Mouse (Mus musculus) hindbrain, embryonic 15.5 days (tissue): ENCODE measurements at regions not wholly inside any gene's neighbourhood (a gene's known extent, or its start where the extent isn't known, plus 50 kb on each side); places are given as distances from the start of the nearest gene placed in this dataset.

Experiments used
- ATAC-seq: fragments of 200-750 bp; cut with Nextera tagmentation; 2 replicates; pipeline ENCODE4 v1.8.0; 2017; ENCODE audit warnings: low read depth, moderate number of reproducible peaks, moderate TSS enrichment; ENCODE audit not compliant: low FRiP score
- H3K27ac ChIP-seq: fragments of 300-500 bp; sonication (generic); replicated peaks from 2 replicates; pipeline ENCODE4 v1.5.1; 2015; ENCODE audit warnings: mild to moderate bottlenecking, inconsistent platforms
- H3K27me3 ChIP-seq: fragments of 300-500 bp; sonication (generic); 2 replicates; pipeline ENCODE4 v1.6.1; 2015; ENCODE audit warnings: control low read depth, inconsistent platforms
- H3K36me3 ChIP-seq: fragments of 300-500 bp; sonication (generic); 2 replicates; pipeline ENCODE4 v1.6.1; 2015; ENCODE audit warnings: control low read depth, inconsistent platforms
- H3K4me1 ChIP-seq: fragments of 300-500 bp; sonication (generic); replicated peaks from 2 replicates; pipeline ENCODE4 v1.6.1; 2015; ENCODE audit warnings: control low read depth, inconsistent platforms
- H3K4me2 ChIP-seq: fragments of 300-500 bp; sonication (generic); 2 replicates; pipeline ENCODE4 v1.6.1; 2015; ENCODE audit warnings: moderate library complexity, mild to moderate bottlenecking, inconsistent platforms
- H3K4me3 ChIP-seq: fragments of 300-500 bp; sonication (generic); 2 replicates; pipeline ENCODE4 v1.5.1; 2015; ENCODE audit warnings: mild to moderate bottlenecking, inconsistent platforms
- H3K9ac ChIP-seq: fragments of 300-500 bp; sonication (generic); 2 replicates; pipeline ENCODE4 v1.6.1; 2015; ENCODE audit warnings: inconsistent platforms
- H3K9me3 ChIP-seq: fragments of 300-500 bp; sonication (generic); 2 replicates; pipeline ENCODE4 v1.6.1; 2016; ENCODE audit warnings: control low read depth, inconsistent platforms
- WGBS: fragments of 180-500 bp; shearing (Covaris S2); methylation state at CpG from one replicate; pipeline ENCODE4 v1.1.7; 2015; 5-methylcytosine and 5-hydroxymethylcytosine counted together

DNA sequence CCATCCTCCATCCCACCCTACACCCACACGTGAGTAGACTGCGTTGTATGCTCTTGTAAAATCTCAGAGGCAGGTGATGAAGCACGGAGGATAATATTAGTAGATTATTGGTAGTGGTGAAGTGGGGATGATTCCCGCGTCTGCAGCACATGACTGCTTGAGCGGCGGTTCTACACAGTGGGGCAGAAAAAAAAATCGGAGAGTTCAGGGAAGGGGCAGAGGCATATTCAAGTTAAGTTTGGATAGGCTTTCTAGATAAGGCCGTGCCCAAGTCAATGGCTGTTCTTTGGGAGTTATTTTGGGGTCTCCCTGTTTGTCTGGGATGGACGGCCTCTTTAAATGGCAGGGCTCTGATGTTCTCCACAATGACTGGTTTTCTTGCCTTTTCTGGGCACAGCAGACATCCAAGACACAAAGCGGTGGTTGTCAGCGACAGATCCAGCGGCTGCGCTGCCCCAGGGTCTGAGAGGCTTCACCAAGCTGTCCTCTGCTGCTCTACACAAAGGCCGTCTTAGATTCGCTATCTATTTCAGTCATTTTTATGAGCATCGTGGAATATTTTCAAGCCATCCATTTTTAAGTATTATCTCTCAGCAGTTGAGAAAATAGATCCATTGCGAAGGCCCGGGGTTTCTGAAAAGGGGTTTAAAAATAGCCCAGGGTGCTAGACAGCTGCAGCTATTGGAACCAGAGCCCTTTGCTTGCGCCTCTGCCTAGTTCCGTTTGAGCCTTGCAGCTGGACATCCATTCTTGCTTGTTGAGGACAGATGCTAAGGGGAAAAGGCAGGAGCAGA, 284.6 kb downstream of the Gm49356 start:
- ATAC-seq = 0 out of 2 replicates have a peak, but pooled peaks have one; percentile 8
- Histone ChIP-seq H3K27ac (0 out of 2 replicates have a peak overlapping the region, but pooled peaks have one; percentile 52), H3K27me3 (no peaks in the 10 kb centered on the region), H3K4me1 (no peaks in the 10 kb centered on the region), H3K4me2 (no peak overlapping the region), H3K9me3 (no peaks in the 10 kb centered on the region), H3K4me3 (no peak overlapping the region), H3K9ac (no peak overlapping the region), H3K36me3 (no peaks in the 10 kb centered on the region)
- WGBS = 69% methylated on average over 21 of the region's 21 CpGs

DNA sequence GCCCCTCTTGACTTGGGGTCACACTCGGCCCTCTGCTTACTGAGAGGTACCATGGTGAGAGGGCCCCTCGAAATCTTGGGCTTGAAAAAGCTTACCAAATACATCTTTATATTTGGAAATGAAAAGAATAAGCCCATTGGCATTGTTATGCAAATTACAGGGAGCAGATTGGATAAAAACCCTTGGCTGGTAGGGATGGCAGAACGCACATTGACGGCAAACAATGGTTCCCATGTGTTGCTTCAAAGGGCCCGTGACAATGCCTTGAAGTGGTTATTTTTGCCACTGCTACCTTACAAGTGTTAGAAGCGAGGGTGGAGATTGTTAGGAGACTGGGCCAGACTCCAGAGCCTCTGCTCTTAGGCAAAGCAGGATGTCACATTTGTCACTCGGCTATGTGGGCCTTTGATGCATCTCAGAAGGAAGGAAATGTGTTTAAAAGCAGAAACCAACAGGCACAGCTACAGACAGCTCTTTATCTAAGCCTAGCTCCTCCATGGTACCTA, 285.2 kb downstream of the Gm49356 start:
- Histone ChIP-seq H3K4me3 (no peak overlapping the region), H3K9ac (no peak overlapping the region), H3K4me1 (no peaks in the 10 kb centered on the region), H3K36me3 (no peaks in the 10 kb centered on the region), H3K4me2 (no peak overlapping the region), H3K27ac (0 out of 2 replicates have a peak overlapping the region, but pooled peaks have one; percentile 52), H3K27me3 (no peaks in the 10 kb centered on the region), H3K9me3 (no peaks in the 10 kb centered on the region)
- ATAC-seq = no peak
- WGBS = 18% methylated on average over 7 of the region's 7 CpGs

DNA sequence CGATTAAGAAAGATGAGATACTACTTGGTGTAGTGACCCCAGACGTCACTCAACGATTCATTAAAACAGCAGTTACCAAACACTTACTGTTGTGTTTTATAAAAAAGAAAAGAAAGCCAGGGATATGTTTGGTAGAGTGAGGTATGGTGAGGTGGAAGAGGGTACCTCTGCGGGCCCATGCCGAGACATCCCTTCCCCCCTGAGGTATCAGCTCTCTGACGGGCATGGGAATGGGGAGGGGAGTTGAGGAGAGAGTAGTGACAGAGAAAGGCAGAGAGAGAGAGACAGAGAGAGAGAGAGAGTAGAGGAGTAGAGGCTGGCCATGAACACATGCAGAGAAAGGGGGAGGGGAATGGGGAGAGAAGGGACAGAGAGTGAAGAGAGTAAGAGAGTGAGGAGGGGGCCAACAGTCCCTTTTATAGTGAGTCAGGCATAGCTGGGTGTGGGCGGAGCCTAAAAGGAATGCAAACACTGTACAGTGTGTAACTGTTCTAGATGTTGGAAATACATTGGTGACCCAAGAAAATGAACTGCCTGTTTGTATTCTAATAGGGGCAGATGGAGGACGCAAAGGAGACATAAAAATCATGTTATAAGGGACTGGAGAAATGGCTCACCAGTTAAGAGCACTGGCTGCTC, 285.9 kb downstream of the Gm49356 start:
- no peaks in the 10 kb centered on the region for H3K9me3 ChIP-seq
- no peaks in the 10 kb centered on the region for H3K4me1 ChIP-seq
- H3K36me3 ChIP-seq = no peaks in the 10 kb centered on the region
- no peaks in the 10 kb centered on the region for H3K27me3 ChIP-seq
- no peak overlapping the region for H3K9ac ChIP-seq
- H3K4me2 ChIP-seq = no peak overlapping the region
- H3K27ac ChIP-seq = no peak overlapping the region
- WGBS = 73% methylated on average over 8 of the region's 8 CpGs
- no peak overlapping the region for H3K4me3 ChIP-seq
- no peak for ATAC-seq

DNA sequence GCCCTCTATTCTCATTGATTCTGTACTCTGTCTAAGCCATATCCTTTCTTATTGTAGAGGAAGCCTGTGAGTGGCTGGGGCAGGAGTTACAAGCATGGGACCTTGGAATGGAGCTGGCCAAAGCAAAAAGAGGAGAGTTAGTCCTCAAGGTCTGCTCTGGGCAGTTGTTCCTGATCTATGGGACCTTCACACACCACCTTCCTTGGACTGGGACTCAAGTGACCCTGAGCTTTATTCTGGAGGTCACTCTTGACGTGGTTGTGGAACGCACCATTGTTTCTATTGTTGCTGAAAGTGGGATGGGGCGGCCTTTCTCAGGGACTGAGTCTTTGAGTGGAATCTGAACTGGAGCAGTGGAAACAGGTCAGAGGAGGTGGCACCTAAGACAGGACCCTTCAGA, 291.0 kb downstream of the Gm49356 start:
- no peak overlapping the region for H3K27ac ChIP-seq
- no peaks in the 10 kb centered on the region for H3K27me3 ChIP-seq
- H3K4me2 ChIP-seq = no peak overlapping the region
- no peak overlapping the region for H3K4me3 ChIP-seq
- H3K9me3 ChIP-seq = no peaks in the 10 kb centered on the region
- no peaks in the 10 kb centered on the region for H3K4me1 ChIP-seq
- no peak overlapping the region for H3K9ac ChIP-seq
- no peak for ATAC-seq
- no peaks in the 10 kb centered on the region for H3K36me3 ChIP-seq
- 71% methylated on average over 3 of the region's 3 CpGs for WGBS

DNA sequence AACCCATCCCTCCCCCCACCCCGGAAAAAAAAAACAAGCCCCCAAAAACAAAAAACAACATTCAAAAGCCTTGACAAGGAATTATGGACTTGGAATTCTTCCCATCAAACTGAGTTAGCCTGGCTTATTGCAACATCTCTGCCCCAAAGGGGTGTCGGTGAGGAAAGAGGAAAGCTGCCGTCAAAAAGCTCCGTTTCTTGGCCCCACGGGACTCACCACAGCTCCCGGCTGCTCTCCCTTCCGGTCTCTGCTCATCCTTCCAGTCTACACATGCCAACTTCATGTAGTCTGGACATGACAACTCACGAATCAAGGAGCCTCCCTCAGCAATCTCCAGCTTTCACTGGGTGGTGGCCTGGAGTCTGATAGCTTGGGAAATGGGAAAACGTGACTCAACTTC, 295.4 kb downstream of the Gm49356 start:
- no peak for ATAC-seq
- WGBS = 76% methylated on average over 9 of the region's 9 CpGs
- Histone ChIP-seq H3K9ac (no peak overlapping the region), H3K4me2 (no peak overlapping the region), H3K27ac (no peak overlapping the region), H3K36me3 (no peaks in the 10 kb centered on the region), H3K4me3 (no peak overlapping the region), H3K4me1 (0 out of 2 replicates have a peak, but pooled peaks cover 5% of the 10 kb centered on the region), H3K27me3 (no peaks in the 10 kb centered on the region), H3K9me3 (no peaks in the 10 kb centered on the region)

DNA sequence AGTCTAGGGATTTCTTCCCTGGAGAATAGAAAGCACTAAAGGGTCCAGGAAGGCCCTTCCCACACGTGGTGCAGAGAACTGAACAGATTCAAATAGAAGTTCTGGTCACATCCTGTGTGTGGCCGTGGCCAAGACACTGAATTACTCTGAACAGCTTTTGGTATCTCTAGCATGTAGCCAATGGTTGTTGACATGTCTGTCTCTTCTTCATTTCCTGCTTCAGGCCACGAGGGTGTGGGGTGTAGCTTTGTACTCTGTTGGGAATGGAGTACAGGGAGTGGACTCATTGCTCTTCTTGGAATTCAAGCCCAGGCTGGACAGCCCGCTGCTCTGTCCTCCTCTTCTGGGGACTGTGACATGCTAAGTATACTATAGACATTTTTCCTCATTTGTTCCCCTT, 298.5 kb downstream of the Gm49356 start:
- 72% methylated on average over 4 of the region's 4 CpGs for WGBS
- Histone ChIP-seq H3K4me2 (no peak overlapping the region), H3K9me3 (no peaks in the 10 kb centered on the region), H3K27me3 (no peaks in the 10 kb centered on the region), H3K4me3 (no peak overlapping the region), H3K36me3 (no peaks in the 10 kb centered on the region), H3K9ac (no peak overlapping the region), H3K4me1 (0 out of 2 replicates have a peak, but pooled peaks cover 5% of the 10 kb centered on the region), H3K27ac (no peak overlapping the region)
- ATAC-seq = no peak

DNA sequence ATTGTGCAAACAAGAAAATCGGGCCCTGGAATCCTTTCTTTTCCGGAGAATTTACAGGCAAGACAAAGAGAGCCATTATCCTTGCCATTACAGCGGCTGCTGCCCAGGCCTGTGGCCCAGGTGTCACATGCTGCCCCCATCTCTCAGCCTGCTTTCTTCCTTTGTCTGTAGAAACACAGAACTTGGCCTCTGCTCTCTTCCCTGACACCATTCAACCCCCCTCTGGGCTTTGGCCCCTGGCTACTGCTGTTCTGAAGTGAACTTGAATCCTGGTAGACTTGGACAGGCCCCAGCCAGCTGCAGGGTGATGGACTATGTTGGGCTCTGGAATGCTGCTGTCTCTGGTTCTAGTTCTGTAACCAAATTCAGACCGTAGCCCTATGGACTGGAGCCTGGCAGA, 299.3 kb downstream of the Gm49356 start:
- Histone ChIP-seq H3K27ac (no peak overlapping the region), H3K4me2 (no peak overlapping the region), H3K9me3 (no peaks in the 10 kb centered on the region), H3K4me1 (0 out of 2 replicates have a peak, but pooled peaks cover 5% of the 10 kb centered on the region), H3K4me3 (no peak overlapping the region), H3K9ac (no peak overlapping the region), H3K27me3 (no peaks in the 10 kb centered on the region), H3K36me3 (no peaks in the 10 kb centered on the region)
- peak; percentile 71 for ATAC-seq
- WGBS = 21% methylated on average over 4 of the region's 4 CpGs

DNA sequence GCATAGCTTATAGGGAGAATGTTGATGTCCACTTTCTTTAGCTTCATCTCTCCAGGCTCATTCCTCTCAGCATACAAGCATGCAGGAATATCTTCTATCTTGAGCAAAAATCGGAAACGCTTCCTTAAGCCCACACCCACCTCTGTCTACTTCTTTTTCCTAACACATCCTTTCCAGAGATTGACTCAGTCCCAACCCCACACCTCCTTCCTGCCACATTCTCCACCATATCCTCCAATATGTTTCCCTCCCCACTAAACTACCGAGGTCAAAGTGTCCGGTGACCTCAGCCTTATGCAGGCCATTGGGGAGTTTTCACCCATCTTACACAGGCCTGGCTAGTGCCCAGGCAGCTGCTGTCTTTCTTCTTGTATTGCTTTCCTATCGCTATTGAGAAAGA, 301.4 kb downstream of the Gm49356 start:
- H3K36me3 ChIP-seq = no peaks in the 10 kb centered on the region
- no peak overlapping the region for H3K4me3 ChIP-seq
- H3K9me3 ChIP-seq = no peaks in the 10 kb centered on the region
- H3K4me2 ChIP-seq = no peak overlapping the region
- ATAC-seq = no peak
- no peaks in the 10 kb centered on the region for H3K27me3 ChIP-seq
- H3K9ac ChIP-seq = no peak overlapping the region
- H3K4me1 ChIP-seq = 0 out of 2 replicates have a peak, but pooled peaks cover 10% of the 10 kb centered on the region
- H3K27ac ChIP-seq = no peak overlapping the region
- 84% methylated on average over 5 of the region's 5 CpGs for WGBS

DNA sequence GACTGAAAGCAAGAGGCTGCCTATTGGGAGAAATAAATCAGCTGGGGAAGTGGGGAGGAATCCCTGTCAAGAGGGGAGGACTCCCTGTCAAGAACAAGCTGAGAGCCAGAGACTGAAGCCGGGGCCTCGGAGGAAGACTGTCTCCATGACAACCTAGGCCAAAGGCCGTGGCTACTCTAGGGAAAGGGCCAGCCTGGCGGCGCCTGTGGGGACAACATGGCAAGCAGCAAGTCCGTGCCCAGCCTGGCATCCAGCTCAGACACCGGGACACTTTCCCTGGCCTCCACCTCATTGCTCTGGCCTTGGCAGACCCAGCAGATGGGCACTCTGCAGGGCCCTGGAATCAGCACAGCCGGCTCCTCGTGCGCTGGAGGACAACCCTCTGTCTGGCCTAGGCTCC, 305.3 kb downstream of the Gm49356 start:
- WGBS = 32% methylated on average over 10 of the region's 10 CpGs
- no peak overlapping the region for H3K9ac ChIP-seq
- H3K9me3 ChIP-seq = no peaks in the 10 kb centered on the region
- H3K4me3 ChIP-seq = no peak overlapping the region
- H3K4me2 ChIP-seq = no peak overlapping the region
- H3K4me1 ChIP-seq = peaks cover 28% of the 10 kb centered on the region
- no peak overlapping the region for H3K27ac ChIP-seq
- no peaks in the 10 kb centered on the region for H3K36me3 ChIP-seq
- ATAC-seq = peak; percentile 61
- no peaks in the 10 kb centered on the region for H3K27me3 ChIP-seq

DNA sequence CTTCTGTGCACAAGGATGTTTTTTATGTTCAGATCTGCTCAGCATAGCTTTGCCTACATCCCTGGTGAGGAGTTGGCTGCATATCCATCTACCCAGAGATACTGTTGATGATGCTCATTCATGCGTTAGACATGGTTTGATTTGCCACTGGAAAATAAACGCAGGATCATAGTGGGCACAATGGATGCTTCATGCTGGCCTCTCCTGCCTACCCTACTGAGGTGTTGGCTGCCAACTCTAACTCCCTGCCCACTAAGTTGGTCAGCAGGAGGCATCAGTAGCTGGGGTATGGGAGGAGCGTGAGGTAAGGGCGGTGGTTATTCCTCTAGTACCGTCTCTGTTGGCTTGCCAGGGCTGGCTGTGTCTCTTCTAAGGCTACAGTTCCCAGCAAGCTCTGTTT, 307.3 kb downstream of the Gm49356 start:
- 55% methylated on average over 5 of the region's 5 CpGs for WGBS
- no peak overlapping the region for H3K9ac ChIP-seq
- H3K4me3 ChIP-seq = no peak overlapping the region
- H3K4me2 ChIP-seq = no peak overlapping the region
- H3K4me1 ChIP-seq = peaks cover 28% of the 10 kb centered on the region
- H3K36me3 ChIP-seq = no peaks in the 10 kb centered on the region
- no peaks in the 10 kb centered on the region for H3K27me3 ChIP-seq
- no peaks in the 10 kb centered on the region for H3K9me3 ChIP-seq
- H3K27ac ChIP-seq = 0 out of 2 replicates have a peak overlapping the region, but pooled peaks have one; percentile 79
- ATAC-seq = no peak

DNA sequence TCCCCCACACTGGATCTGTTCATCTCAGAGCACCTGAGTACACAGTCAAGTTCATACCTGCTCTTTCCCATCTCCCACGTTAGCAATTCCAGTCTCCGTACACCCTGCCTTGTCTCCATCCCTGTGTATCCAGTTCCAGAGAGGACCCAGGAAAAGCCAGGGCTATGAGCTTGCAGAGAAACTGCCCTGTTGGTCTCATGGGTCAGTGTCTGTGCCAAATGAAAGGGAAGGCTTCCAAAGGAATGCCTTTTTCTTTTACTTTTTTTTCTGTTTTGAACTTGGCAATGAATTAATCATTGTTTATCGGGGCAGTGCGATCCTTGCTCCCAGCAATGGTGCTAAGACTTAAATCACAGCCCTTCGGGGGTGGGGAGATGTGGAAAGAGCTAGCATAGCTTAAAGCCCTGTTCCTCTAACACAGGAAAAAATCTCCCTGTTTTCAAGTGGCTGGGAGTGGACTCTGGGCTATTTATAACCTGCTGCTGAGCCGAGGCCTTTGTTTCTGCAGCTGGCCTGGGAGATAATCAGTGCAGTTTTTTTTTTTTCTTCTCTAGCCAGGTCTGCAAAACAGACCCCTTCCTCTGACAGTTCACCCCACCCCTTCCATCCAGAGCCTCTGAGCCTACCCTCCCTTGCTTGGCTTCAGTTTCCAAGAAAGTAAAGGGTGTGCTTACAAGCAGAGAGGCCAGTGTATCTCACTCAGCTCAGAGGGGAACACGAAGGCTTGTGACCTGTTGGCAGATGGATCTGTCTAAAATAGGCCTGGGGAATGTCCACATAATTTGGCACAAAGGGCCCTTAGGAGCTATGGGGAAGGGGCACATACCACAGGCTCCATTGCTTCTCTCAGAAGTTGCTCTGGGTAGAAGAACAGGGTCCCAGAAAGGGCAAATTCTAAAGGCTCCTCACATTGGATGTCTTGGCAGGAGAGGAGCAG, 308.6 kb downstream of the Gm49356 start:
- H3K36me3 ChIP-seq = no peaks in the 10 kb centered on the region
- 4% methylated on average over 7 of the region's 7 CpGs for WGBS
- no peak overlapping the region for H3K9ac ChIP-seq
- H3K27ac ChIP-seq = peak overlapping the region; percentile 79
- H3K4me1 ChIP-seq = peaks cover 28% of the 10 kb centered on the region
- no peaks in the 10 kb centered on the region for H3K27me3 ChIP-seq
- no peak overlapping the region for H3K4me3 ChIP-seq
- no peaks in the 10 kb centered on the region for H3K9me3 ChIP-seq
- peak; percentile 71 for ATAC-seq
- no peak overlapping the region; the same call in 1 of the 2 replicates for H3K4me2 ChIP-seq
